15 mouse cellular contexts compared by ENCODE assay signal in the genomic region with DNA sequence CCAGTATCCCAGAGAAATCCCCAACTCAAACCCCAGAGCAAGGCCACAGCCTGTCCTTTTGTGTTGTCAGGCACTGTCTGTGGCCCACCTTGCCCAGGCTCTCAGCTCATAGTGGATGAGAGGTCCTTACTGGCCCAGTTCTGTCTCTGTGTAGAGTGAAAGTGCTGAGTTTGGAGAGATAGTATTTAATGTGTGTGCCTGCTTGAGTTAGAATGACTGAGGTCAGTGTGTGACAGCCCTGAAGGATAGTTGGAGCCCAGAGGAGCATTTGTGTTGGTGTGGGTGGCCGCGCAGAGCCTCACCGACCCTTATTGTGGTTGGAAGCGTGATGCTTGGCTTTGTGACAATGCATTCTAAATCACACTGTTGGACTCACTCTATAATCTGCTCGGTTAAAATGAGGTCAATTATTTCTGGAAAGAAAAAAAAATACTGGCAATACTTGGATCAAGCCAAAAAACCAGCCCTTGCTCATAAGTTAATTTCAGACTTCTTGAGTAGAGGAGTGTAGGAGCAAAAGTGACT. TPM values are rescaled to one million over a fixed set of nuclear protein-coding genes. Genes with fewer than 3 reads are reported as not detected.
A peak's percentile ranks its signal among the peaks of the same experiment; 100 is the strongest.
DNase-seq lines count a peak whose midpoint lies in the region; ATAC-seq lines count a peak whose summit lies in the region.
"Had no signal": no experiment of that assay in that cellular context is flagged by ENCODE, and none has a peak within 500 bp of the region (broad histone marks: within the 10 kb centered on the region; RNA-seq: fewer than 3 reads in every experiment).

No protein-coding gene starts in this region.

- 0 out of 2 replicates have a peak overlapping the region, but pooled peaks have one; percentile 9 for H3K27ac ChIP-seq in neural tube, embryonic 15.5 days (replicated peaks)
- H3K27ac ChIP-seq in forebrain, embryonic 11.5 days (ENCODE audit: low read depth, low read length), result no peak overlapping the region; the same call in 1 of the 2 replicates
- H3K27ac ChIP-seq: forebrain, embryonic 13.5 days; macrophage; midbrain, embryonic 15.5 days; stomach, postnatal 0 days had no signal

- 68% methylated on average over 5 of the region's 5 CpGs for WGBS in neural tube, embryonic 15.5 days
- WGBS in forebrain, embryonic 11.5 days, result 91% methylated on average over 5 of the region's 5 CpGs

- H3K9me3 ChIP-seq in neural tube, embryonic 15.5 days (replicated peaks), result no peaks in the 10 kb centered on the region
- H3K9me3 ChIP-seq in forebrain, embryonic 11.5 days (ENCODE audit: control insufficient read depth, low read length), result no peaks in the 10 kb centered on the region
- H3K9me3 ChIP-seq: forebrain, embryonic 13.5 days; midbrain, embryonic 15.5 days had no signal

- H3K27me3 ChIP-seq in neural tube, embryonic 15.5 days (replicated peaks), result no peaks in the 10 kb centered on the region
- no peaks in the 10 kb centered on the region for H3K27me3 ChIP-seq in forebrain, embryonic 11.5 days (ENCODE audit: control insufficient read depth, insufficient read depth, low read length)
- H3K27me3 ChIP-seq: forebrain, embryonic 13.5 days; midbrain, embryonic 15.5 days had no signal

- H3K36me3 ChIP-seq in neural tube, embryonic 15.5 days, result no peaks in the 10 kb centered on the region
- H3K36me3 ChIP-seq in forebrain, embryonic 11.5 days (ENCODE audit: control insufficient read depth, insufficient read depth, low read length), result no peaks in the 10 kb centered on the region

- intact Hi-C loops in heart, postnatal 25 days (cut with DNase I), result no loop called here

- peaks cover 28% of the 10 kb centered on the region for H3K4me1 ChIP-seq in neural tube, embryonic 15.5 days
- H3K4me1 ChIP-seq in forebrain, embryonic 11.5 days (replicated peaks; ENCODE audit: control insufficient read depth, insufficient read depth, low read length), result no peaks in the 10 kb centered on the region
- H3K4me1 ChIP-seq: midbrain, embryonic 15.5 days had no signal

- H3K4me3 ChIP-seq in neural tube, embryonic 15.5 days (replicated peaks), result no peak overlapping the region
- no peak overlapping the region for H3K4me3 ChIP-seq in forebrain, embryonic 11.5 days (ENCODE audit: low read depth, low read length)
- H3K4me3 ChIP-seq: forebrain, embryonic 13.5 days; midbrain, embryonic 15.5 days had no signal

- H3K9ac ChIP-seq in neural tube, embryonic 15.5 days (replicated peaks), result no peak overlapping the region
- H3K9ac ChIP-seq in forebrain, embryonic 11.5 days (ENCODE audit: low read length), result no peak overlapping the region
- H3K9ac ChIP-seq: forebrain, embryonic 13.5 days; midbrain, embryonic 15.5 days had no signal

- no peak for ATAC-seq in neural tube, embryonic 15.5 days (ENCODE audit: low FRiP score)
- no peak for ATAC-seq in forebrain, embryonic 11.5 days (replicated peaks; ENCODE audit: low FRiP score)
- ATAC-seq: forebrain, embryonic 13.5 days; intestine, embryonic 16.5 days; midbrain, embryonic 15.5 days had no signal

- DNase-seq in cerebellum, adult 9-10 months, result peak; percentile 73
- DNase-seq in cerebellum, adult 8-10 months, result no peak
- peak; percentile 45 for DNase-seq in heart, postnatal 4 days
- DNase-seq in heart, postnatal 25 days (ENCODE audit: low spot score), result no peak
- DNase-seq in neural tube, embryonic 10.5 days (ENCODE audit: extremely low spot score, low spot score), result no peak
- DNase-seq in forebrain, embryonic 11.5 days (ENCODE audit: low spot score), result no peak
- no peak for DNase-seq in c-Kit-positive CD71-positive TER-119-positive erythroid progenitor cells, embryonic 14.5 days (ENCODE audit: low spot score)
- DNase-seq: thymus, postnatal 4 days had no signal

- no peak overlapping the region for H3K4me2 ChIP-seq in neural tube, embryonic 15.5 days
- H3K4me2 ChIP-seq in forebrain, embryonic 11.5 days (ENCODE audit: low read depth, low read length, severe bottlenecking), result no peak overlapping the region
- H3K4me2 ChIP-seq: forebrain, embryonic 13.5 days; liver, embryonic 11.5 days; midbrain, embryonic 15.5 days had no signal

RNA-seq across cellular contexts. Expression of a gene that starts 29.1 kb away (rescaled TPM):
- total RNA-seq in heart, postnatal 4 days (2021), result 100 to 1,000 TPM; 229 to 242 TPM
- 100 to 1,000 TPM; 148 to 155 TPM for total RNA-seq in heart, postnatal 25 days (2021)
- polyA plus RNA-seq in neural tube, embryonic 15.5 days (2015; fragmentation: Nextera tagmentation; extraction: Ambion mirVana), result 24.6 and 27.1 TPM in 2 replicates
- 24.5 and 26.1 TPM in 2 replicates for polyA plus RNA-seq in forebrain, embryonic 11.5 days (2014; fragmentation: Nextera tagmentation; extraction: Ambion mirVana)

RNA-seq across cellular contexts. Expression of a gene that starts 29.2 kb away (rescaled TPM):
- 1 to 10 TPM; 2.8 to 3.3 TPM for total RNA-seq in heart, postnatal 4 days (2021)
- under 1 TPM; 0.64 to 0.83 TPM for total RNA-seq in heart, postnatal 25 days (2021)
- polyA plus RNA-seq in neural tube, embryonic 15.5 days (2015; fragmentation: Nextera tagmentation; extraction: Ambion mirVana), result 5.6 and 6.3 TPM in 2 replicates
- 0.64 and 0.68 TPM in 2 replicates for polyA plus RNA-seq in forebrain, embryonic 11.5 days (2014; fragmentation: Nextera tagmentation; extraction: Ambion mirVana)

Comparison
In these comparisons a context has a peak if more than half of its experiments do, and no peak if none do; other contexts are left out.
1. DNase-seq: peak in cerebellum, adult 9-10 months (single experiment) and heart, postnatal 4 days (single experiment); none in cerebellum, adult 8-10 months (single experiment), heart, postnatal 25 days (single experiment), neural tube, embryonic 10.5 days (single experiment), forebrain, embryonic 11.5 days (single experiment) and c-Kit-positive CD71-positive TER-119-positive erythroid progenitor cells, embryonic 14.5 days (single experiment).